Mouse (Mus musculus): ENCODE data around the gene Zfand2b. TPM values are rescaled to one million over a fixed set of nuclear protein-coding genes. Genes with fewer than 3 reads are reported as not detected.

The Zfand2b gene
- polyA plus RNA-seq, 1 experiment: 20.4 TPM

GRCm38 (mm10) chr1:75159540-75160255 is 8.7 kb upstream of the Zfand2b start:
- Histone ChIP-seq H3K27me3 (replicated peaks) (no peaks in the 10 kb centered on the region), H3K4me3 (replicated peaks) (no peak overlapping the region), H3K36me3 (replicated peaks; ENCODE audit: low read length) (no peaks in the 10 kb centered on the region), H3K4me1 (peaks cover 16% of the 10 kb centered on the region), H3K9me3 (peaks cover 6% of the 10 kb centered on the region)
- TF ChIP-seq GATA1 (IDR thresholded peaks at IDR 0.05; ENCODE audit: borderline replicate concordance, low read length): no peak
- TF ChIP-seq FLI1 (IDR thresholded peaks at IDR 0.05; ENCODE audit: low read length): no peak

DNA sequence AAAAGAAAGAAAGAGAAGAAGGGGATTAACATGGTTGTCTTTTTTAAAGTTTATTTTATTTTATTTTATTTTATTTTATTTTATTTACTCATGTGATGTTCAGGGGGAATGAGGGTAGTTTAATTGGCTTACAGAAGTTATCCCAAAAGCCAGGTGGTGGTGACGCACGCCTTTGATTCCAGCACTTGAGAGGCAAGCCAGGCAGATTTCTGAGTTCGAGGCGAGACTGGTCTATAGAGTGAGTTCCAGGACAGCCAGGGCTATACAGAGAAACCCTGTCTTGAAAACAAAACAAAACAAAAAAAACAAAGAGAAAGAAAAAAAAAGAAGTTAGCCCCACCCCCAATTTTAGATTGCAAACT is 8.2 kb upstream of the Zfand2b start:
- Histone ChIP-seq H3K27me3 (replicated peaks) (no peaks in the 10 kb centered on the region), H3K36me3 (replicated peaks; ENCODE audit: low read length) (no peaks in the 10 kb centered on the region), H3K4me3 (replicated peaks) (no peak overlapping the region), H3K4me1 (peaks cover 11% of the 10 kb centered on the region), H3K9me3 (peaks cover 6% of the 10 kb centered on the region)
- TF ChIP-seq FLI1 (IDR thresholded peaks at IDR 0.05; ENCODE audit: low read length) (no peak), GATA1 (IDR thresholded peaks at IDR 0.05; ENCODE audit: borderline replicate concordance, low read length) (no peak)

GRCm38 (mm10) chr1:75168093-75168471 is 364 bp upstream of the Zfand2b start:
- peak overlapping the region; percentile 93 for H3K4me3 ChIP-seq (replicated peaks)
- H3K4me1 ChIP-seq: peaks cover 37% of the 10 kb centered on the region
- peaks cover 38% of the 10 kb centered on the region for H3K36me3 ChIP-seq (replicated peaks; ENCODE audit: low read length)
- peaks cover 5% of the 10 kb centered on the region for H3K9me3 ChIP-seq
- TF ChIP-seq FLI1 (IDR thresholded peaks at IDR 0.05; ENCODE audit: low read length) (no peak), GATA1 (IDR thresholded peaks at IDR 0.05; ENCODE audit: borderline replicate concordance, low read length) (no peak)
- H3K27me3 ChIP-seq (replicated peaks): no peaks in the 10 kb centered on the region

GRCm38 (mm10) chr1:75179334-75180104 is 11.1 kb downstream of the Zfand2b start:
- Histone ChIP-seq H3K4me3 (replicated peaks) (peak overlapping the region; percentile 100), H3K36me3 (replicated peaks; ENCODE audit: low read length) (peaks cover 82% of the 10 kb centered on the region), H3K27me3 (replicated peaks) (no peaks in the 10 kb centered on the region), H3K9me3 (peaks cover 5% of the 10 kb centered on the region; the same call in 1 of the 2 replicates), H3K4me1 (peaks cover 53% of the 10 kb centered on the region)
- TF ChIP-seq GATA1 (IDR thresholded peaks at IDR 0.05; ENCODE audit: borderline replicate concordance, low read length) (no peak), FLI1 (IDR thresholded peaks at IDR 0.05; ENCODE audit: low read length) (no peak)

GRCm38 (mm10) chr1:75180105-75180590 is 11.7 kb downstream of the Zfand2b start, which contains the start of gene Abcb6:
Abcb6 (minus strand) TSS chr1:75180392.
- Histone ChIP-seq H3K4me1 (peaks cover 57% of the 10 kb centered on the region), H3K4me3 (replicated peaks) (peak within 1 kb of the TSS; percentile 100), H3K9me3 (peaks cover 5% of the 10 kb centered on the region; the same call in 1 of the 2 replicates), H3K27me3 (replicated peaks) (no peaks in the 10 kb centered on the region), H3K36me3 (replicated peaks; ENCODE audit: low read length) (peaks cover 82% of the 10 kb centered on the region)
- TF ChIP-seq GATA1 (IDR thresholded peaks at IDR 0.05; ENCODE audit: borderline replicate concordance, low read length) (no peak), FLI1 (IDR thresholded peaks at IDR 0.05; ENCODE audit: low read length) (no peak)

DNA sequence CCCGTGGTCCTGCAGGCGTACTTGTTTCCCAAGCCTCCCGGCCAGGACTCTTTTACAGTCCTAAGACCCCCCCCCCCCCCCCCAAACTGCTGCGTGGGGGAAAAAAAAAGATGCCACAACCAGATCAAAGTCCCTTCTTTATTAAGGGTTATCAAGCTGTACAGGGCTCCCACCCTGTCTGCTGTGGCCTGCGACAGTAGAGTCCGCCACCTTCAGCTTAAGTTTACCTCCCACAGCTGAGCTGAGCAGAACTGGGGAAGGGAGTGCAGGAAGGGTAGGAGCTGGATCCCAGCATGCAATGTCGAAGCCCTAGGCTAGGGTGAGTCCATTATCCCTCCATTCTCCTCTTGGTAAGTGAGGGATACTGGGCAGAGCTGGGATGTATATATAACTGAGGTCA is 12.3 kb downstream of the Zfand2b start:
- no peak for TF ChIP-seq FLI1 (IDR thresholded peaks at IDR 0.05; ENCODE audit: low read length)
- TF ChIP-seq GATA1 (IDR thresholded peaks at IDR 0.05; ENCODE audit: borderline replicate concordance, low read length): no peak
- peak overlapping the region; percentile 100 for H3K4me3 ChIP-seq (replicated peaks)
- peaks cover 82% of the 10 kb centered on the region for H3K36me3 ChIP-seq (replicated peaks; ENCODE audit: low read length)
- no peaks in the 10 kb centered on the region for H3K27me3 ChIP-seq (replicated peaks)
- peaks cover 5% of the 10 kb centered on the region; the same call in 1 of the 2 replicates for H3K9me3 ChIP-seq
- H3K4me1 ChIP-seq: peaks cover 62% of the 10 kb centered on the region

DNA sequence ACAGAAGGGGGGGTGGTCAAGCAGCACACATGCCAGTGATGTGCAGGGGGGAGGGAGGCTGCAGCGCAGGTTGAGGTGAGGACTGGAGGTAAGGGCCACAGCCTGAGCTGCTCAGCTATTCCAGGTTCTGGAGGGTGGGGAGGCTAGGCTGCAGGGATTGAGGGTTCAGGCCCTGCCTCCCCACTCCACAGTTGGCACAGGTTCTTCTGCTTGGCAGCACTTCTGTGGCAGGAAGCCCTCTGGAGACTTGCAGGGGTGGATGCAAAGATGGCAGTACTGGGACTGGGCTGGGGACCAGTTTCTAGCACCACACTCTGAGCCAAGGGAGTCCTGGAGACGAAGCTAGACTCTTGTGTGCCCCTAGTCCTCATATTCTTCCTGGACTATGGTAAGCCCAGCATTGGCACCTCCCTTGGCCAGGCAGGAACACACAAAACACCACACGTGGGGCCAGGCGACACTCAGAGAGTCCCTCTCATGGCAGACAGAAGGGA is 13.0 kb downstream of the Zfand2b start:
- TF ChIP-seq GATA1 (IDR thresholded peaks at IDR 0.05; ENCODE audit: borderline replicate concordance, low read length) (no peak), FLI1 (IDR thresholded peaks at IDR 0.05; ENCODE audit: low read length) (no peak)
- peak overlapping the region; percentile 17 for H3K4me3 ChIP-seq (replicated peaks)
- peaks cover 5% of the 10 kb centered on the region; the same call in 1 of the 2 replicates for H3K9me3 ChIP-seq
- peaks cover 82% of the 10 kb centered on the region for H3K36me3 ChIP-seq (replicated peaks; ENCODE audit: low read length)
- peaks cover 63% of the 10 kb centered on the region for H3K4me1 ChIP-seq
- H3K27me3 ChIP-seq (replicated peaks): no peaks in the 10 kb centered on the region

GRCm38 (mm10) chr1:75182160-75182559 is 13.7 kb downstream of the Zfand2b start:
- H3K4me1 ChIP-seq: peaks cover 67% of the 10 kb centered on the region
- no peaks in the 10 kb centered on the region for H3K27me3 ChIP-seq (replicated peaks)
- H3K36me3 ChIP-seq (replicated peaks; ENCODE audit: low read length): peaks cover 82% of the 10 kb centered on the region
- no peak overlapping the region for H3K4me3 ChIP-seq (replicated peaks)
- TF ChIP-seq FLI1 (IDR thresholded peaks at IDR 0.05; ENCODE audit: low read length) (no peak), GATA1 (IDR thresholded peaks at IDR 0.05; ENCODE audit: borderline replicate concordance, low read length) (no peak)
- H3K9me3 ChIP-seq: peaks cover 5% of the 10 kb centered on the region; the same call in 1 of the 2 replicates

GRCm38 (mm10) chr1:75185495-75185894 is 17.0 kb downstream of the Zfand2b start:
- Histone ChIP-seq H3K4me3 (replicated peaks) (no peak overlapping the region), H3K36me3 (replicated peaks; ENCODE audit: low read length) (peaks cover 97% of the 10 kb centered on the region), H3K4me1 (peaks cover 71% of the 10 kb centered on the region), H3K9me3 (peaks cover 5% of the 10 kb centered on the region; the same call in 1 of the 2 replicates), H3K27me3 (replicated peaks) (no peaks in the 10 kb centered on the region)
- no peak for TF ChIP-seq GATA1 (IDR thresholded peaks at IDR 0.05; ENCODE audit: borderline replicate concordance, low read length)

All from megakaryocyte, embryonic 14.5 days (primary cell).